Mouse (Mus musculus): Measurements from ENCODE around the gene Dnajc11. TPM values are rescaled to one million over a fixed set of nuclear protein-coding genes. Genes with fewer than 3 reads are reported as not detected.

Dnajc11 gene
- polyA plus RNA-seq, 1 experiment: 31.6 TPM

DNA sequence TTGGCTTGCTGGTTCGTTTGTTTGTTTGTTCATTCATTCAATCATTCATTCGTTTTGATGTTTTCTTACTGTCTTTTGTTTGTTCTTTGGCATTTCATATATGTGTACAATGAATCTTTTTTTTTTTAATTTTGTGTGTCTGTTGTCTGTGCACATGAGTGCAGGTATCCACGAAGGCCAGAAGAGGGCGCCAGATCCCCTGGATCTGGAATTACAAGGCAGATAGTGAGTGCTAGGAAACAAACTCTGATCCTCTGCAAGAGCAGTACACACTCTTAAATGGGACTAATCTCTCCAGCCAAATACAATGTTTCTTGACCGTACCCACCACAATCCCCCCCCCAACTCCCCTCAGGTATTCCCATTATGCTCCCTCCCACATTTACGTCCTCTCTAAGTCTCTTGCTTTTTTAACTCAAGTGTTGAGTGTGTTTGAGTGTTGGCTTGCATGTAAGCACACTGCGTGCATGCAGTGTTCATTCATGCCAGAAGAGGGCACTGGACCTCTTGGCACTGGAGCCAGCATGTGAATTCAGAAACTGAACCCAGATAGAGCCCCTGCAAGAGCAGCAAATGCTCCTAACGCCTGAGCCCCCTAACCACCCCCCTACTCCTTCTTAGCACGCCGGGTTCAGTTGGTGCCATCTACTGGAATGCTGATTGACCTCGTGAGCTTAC, 33.6 kb upstream of the Dnajc11 start:
- Histone ChIP-seq H3K27me3 (ENCODE audit: control insufficient read depth, insufficient read depth, low read length) (no peaks in the 10 kb centered on the region), H3K36me3 (ENCODE audit: control insufficient read depth, insufficient read depth, low read length) (no peaks in the 10 kb centered on the region), H3K4me3 (ENCODE audit: extremely low read depth, insufficient read depth, insufficient read length) (no peak overlapping the region), H3K4me1 (ENCODE audit: control insufficient read depth, insufficient read depth, insufficient read length) (no peaks in the 10 kb centered on the region), H3K27ac (ENCODE audit: insufficient read depth, low read length) (no peak overlapping the region)
- WGBS: 74% methylated on average over 11 of the region's 11 CpGs
- TF ChIP-seq POLR2A (IDR thresholded peaks at IDR 0.05; ENCODE audit: low read depth, low read length) (no peak), CTCF (IDR thresholded peaks at IDR 0.05; ENCODE audit: extremely low read depth, insufficient read depth, insufficient read length, insufficient replicate concordance) (no peak)
- no peak for DNase-seq (ENCODE audit: low read depth in 1 of 2, low spot score in 2 of 2)

DNA sequence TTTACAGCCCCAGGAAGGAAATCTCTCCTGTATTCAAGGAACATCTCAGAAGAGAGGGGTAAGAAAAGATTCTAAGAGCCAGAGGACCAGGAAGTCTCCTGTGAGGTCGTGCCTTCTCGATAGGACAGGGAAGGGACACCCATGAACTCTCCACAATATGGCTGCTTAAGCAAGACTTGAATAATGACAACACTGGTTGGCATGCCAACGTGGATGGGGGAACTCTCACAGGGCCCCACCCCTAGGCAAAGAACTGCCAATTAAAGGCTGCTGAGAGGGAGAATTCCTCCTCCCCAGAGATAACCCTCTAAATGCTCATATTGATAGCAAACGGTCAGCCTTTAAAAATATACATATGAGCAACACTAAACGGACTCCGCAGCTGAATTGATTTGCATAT, 32.8 kb upstream of the Dnajc11 start:
- Histone ChIP-seq H3K27me3 (ENCODE audit: control insufficient read depth, insufficient read depth, low read length) (no peaks in the 10 kb centered on the region), H3K27ac (ENCODE audit: insufficient read depth, low read length) (no peak overlapping the region), H3K4me1 (ENCODE audit: control insufficient read depth, insufficient read depth, insufficient read length) (no peaks in the 10 kb centered on the region), H3K36me3 (ENCODE audit: control insufficient read depth, insufficient read depth, low read length) (no peaks in the 10 kb centered on the region), H3K4me3 (ENCODE audit: extremely low read depth, insufficient read depth, insufficient read length) (no peak overlapping the region)
- WGBS: 84% methylated on average over 6 of the region's 6 CpGs
- no peak for TF ChIP-seq CTCF (IDR thresholded peaks at IDR 0.05; ENCODE audit: extremely low read depth, insufficient read depth, insufficient read length, insufficient replicate concordance)
- TF ChIP-seq POLR2A (IDR thresholded peaks at IDR 0.05; ENCODE audit: low read depth, low read length): no peak
- no peak for DNase-seq (ENCODE audit: low read depth in 1 of 2, low spot score in 2 of 2)

DNA sequence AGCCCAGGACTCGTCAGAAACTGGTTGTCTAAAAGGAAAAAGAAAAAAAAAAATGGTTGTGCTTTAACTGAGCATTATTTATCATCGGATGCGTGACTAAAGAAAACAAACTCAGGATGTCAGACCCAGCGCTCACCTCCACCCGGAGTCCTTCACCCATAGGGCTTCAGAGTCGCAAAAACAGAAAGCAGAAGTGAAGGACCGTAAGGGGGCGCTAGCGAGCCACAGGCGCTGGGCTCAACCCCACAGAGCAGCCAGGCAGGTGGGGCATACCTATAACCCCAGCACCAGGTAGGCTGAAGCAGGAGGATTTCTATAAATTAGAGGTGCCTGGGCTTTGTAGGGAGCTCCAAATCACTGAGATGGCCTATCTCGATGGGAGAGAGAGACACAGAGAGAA, 32.1 kb upstream of the Dnajc11 start:
- no peak for DNase-seq (ENCODE audit: low read depth in 1 of 2, low spot score in 2 of 2)
- Histone ChIP-seq H3K4me3 (ENCODE audit: extremely low read depth, insufficient read depth, insufficient read length) (no peak overlapping the region), H3K27ac (ENCODE audit: insufficient read depth, low read length) (no peak overlapping the region), H3K4me1 (ENCODE audit: control insufficient read depth, insufficient read depth, insufficient read length) (no peaks in the 10 kb centered on the region), H3K27me3 (ENCODE audit: control insufficient read depth, insufficient read depth, low read length) (no peaks in the 10 kb centered on the region), H3K36me3 (ENCODE audit: control insufficient read depth, insufficient read depth, low read length) (no peaks in the 10 kb centered on the region)
- WGBS: 53% methylated on average over 11 of the region's 11 CpGs
- TF ChIP-seq CTCF (IDR thresholded peaks at IDR 0.05; ENCODE audit: extremely low read depth, insufficient read depth, insufficient read length, insufficient replicate concordance): no peak

DNA sequence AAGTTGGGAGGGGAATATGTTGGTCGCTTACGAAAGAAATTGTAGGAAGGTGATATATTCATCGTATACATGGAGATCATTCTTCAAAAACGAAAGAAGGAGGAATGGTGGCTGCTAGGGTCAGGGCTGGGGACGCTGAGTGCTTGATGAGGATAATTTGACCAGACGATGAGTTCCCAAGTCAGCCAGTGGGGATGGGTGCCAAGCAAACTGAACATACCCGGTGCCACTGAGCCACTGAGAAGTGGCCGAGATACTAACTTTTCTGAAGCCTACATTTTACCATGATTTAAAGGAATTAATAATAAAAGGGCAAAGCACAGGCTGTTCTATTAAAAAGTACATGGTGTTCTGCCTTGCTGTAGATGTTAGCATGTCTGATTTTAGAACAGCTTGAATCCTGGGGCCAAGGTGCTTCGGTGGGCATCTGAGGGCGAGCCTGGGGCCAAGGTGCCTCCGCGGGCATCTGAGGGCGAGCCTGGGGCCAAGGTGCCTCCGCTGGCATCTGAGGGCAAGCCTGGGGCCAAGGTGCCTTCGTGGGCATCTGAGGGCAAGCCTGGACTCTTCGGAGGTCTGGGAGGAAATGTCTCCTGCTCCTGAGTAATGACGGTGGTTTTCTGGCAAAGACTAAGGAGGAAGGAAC, 31.3 kb upstream of the Dnajc11 start:
- Histone ChIP-seq H3K36me3 (ENCODE audit: control insufficient read depth, insufficient read depth, low read length) (no peaks in the 10 kb centered on the region), H3K4me1 (ENCODE audit: control insufficient read depth, insufficient read depth, insufficient read length) (no peaks in the 10 kb centered on the region), H3K4me3 (ENCODE audit: extremely low read depth, insufficient read depth, insufficient read length) (no peak overlapping the region), H3K27me3 (ENCODE audit: control insufficient read depth, insufficient read depth, low read length) (no peaks in the 10 kb centered on the region), H3K27ac (ENCODE audit: insufficient read depth, low read length) (no peak overlapping the region)
- 63% methylated on average over 17 of the region's 17 CpGs for WGBS
- TF ChIP-seq CTCF (IDR thresholded peaks at IDR 0.05; ENCODE audit: extremely low read depth, insufficient read depth, insufficient read length, insufficient replicate concordance): no peak
- TF ChIP-seq POLR2A (IDR thresholded peaks at IDR 0.05; ENCODE audit: low read depth, low read length): no peak
- no peak for DNase-seq (ENCODE audit: low read depth in 1 of 2, low spot score in 2 of 2)

DNA sequence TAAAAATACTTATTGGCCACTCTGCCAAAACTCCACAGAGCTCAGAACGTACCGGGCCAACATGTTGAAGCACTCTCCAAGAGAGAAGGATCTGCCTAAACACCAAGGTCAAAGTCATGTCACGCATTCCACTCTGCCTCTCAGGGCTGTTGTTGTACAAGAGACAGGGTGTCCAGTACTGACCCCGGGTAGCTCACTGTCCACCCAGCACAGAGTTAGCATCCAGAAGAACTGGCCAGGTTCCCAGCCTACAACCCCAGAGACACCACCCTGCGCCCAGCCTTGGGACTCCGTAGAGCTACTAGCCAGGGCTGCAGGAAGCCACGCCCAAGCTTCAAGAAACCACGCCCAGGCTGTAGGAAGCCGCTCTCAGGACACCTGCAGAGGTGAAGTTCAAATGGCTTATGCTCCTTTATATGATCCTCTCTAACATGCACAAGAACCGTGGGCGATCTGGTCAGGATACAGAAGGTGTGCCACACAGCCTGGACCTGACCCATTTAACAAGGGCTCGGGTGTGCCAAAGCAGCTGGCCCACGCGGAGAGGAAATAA, 30.7 kb upstream of the Dnajc11 start:
- 36% methylated on average over 14 of the region's 14 CpGs for WGBS
- Histone ChIP-seq H3K27ac (ENCODE audit: insufficient read depth, low read length) (no peak overlapping the region), H3K36me3 (ENCODE audit: control insufficient read depth, insufficient read depth, low read length) (no peaks in the 10 kb centered on the region), H3K4me3 (ENCODE audit: extremely low read depth, insufficient read depth, insufficient read length) (no peak overlapping the region), H3K27me3 (ENCODE audit: control insufficient read depth, insufficient read depth, low read length) (no peaks in the 10 kb centered on the region), H3K4me1 (ENCODE audit: control insufficient read depth, insufficient read depth, insufficient read length) (no peaks in the 10 kb centered on the region)
- TF ChIP-seq CTCF (IDR thresholded peaks at IDR 0.05; ENCODE audit: extremely low read depth, insufficient read depth, insufficient read length, insufficient replicate concordance) (no peak), POLR2A (IDR thresholded peaks at IDR 0.05; ENCODE audit: low read depth, low read length) (no peak)
- no peak for DNase-seq (ENCODE audit: low read depth in 1 of 2, low spot score in 2 of 2)

DNA sequence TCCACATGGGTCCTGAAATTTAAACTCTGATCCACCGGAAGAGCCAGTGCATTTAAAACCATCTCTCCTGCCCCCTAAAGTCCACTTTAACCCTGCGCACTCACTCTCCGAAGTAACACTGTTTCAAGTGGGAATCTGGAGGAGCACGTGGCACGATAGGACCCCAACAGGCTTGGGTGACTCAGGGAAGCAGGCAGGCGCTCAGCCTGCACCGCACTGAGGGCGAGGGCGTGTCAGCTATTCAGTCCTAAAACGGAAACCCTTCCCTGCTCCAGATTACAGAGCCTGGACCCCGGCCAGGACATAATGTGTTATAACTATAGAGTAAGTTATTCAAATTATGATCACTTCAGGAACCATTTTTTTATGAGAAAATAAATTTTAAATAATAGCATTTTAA, 29.4 kb upstream of the Dnajc11 start:
- WGBS: 66% methylated on average over 11 of the region's 11 CpGs
- Histone ChIP-seq H3K36me3 (ENCODE audit: control insufficient read depth, insufficient read depth, low read length) (no peaks in the 10 kb centered on the region), H3K4me3 (ENCODE audit: extremely low read depth, insufficient read depth, insufficient read length) (no peak overlapping the region), H3K4me1 (ENCODE audit: control insufficient read depth, insufficient read depth, insufficient read length) (no peaks in the 10 kb centered on the region), H3K27me3 (ENCODE audit: control insufficient read depth, insufficient read depth, low read length) (no peaks in the 10 kb centered on the region), H3K27ac (ENCODE audit: insufficient read depth, low read length) (no peak overlapping the region)
- DNase-seq (ENCODE audit: low read depth in 1 of 2, low spot score in 2 of 2): no peak
- TF ChIP-seq POLR2A (IDR thresholded peaks at IDR 0.05; ENCODE audit: low read depth, low read length): no peak
- no peak for TF ChIP-seq CTCF (IDR thresholded peaks at IDR 0.05; ENCODE audit: extremely low read depth, insufficient read depth, insufficient read length, insufficient replicate concordance)

DNA sequence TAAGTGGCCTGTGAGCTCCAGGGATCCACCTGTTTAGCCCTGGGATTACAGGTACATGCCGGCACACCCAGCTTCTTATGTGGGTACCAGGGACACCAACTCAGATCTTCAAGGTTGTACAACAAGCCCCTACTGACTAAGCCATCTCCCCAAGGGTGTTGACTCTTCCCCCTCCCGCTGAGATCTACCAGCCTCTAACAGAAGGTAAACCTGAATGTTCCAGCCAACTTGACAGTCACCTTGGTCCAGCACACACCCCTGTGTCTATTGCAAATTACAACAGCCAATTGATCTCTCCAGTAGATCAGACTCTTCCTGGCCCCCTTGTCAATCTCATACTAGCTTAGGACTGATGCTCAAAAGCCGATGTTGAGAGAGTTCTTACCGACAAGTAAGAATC, 27.9 kb upstream of the Dnajc11 start:
- no peak overlapping the region for H3K27ac ChIP-seq (ENCODE audit: insufficient read depth, low read length)
- H3K27me3 ChIP-seq (ENCODE audit: control insufficient read depth, insufficient read depth, low read length): no peaks in the 10 kb centered on the region
- TF ChIP-seq POLR2A (IDR thresholded peaks at IDR 0.05; ENCODE audit: low read depth, low read length) (no peak), CTCF (IDR thresholded peaks at IDR 0.05; ENCODE audit: extremely low read depth, insufficient read depth, insufficient read length, insufficient replicate concordance) (no peak)
- 81% methylated on average over 4 of the region's 4 CpGs for WGBS
- DNase-seq (ENCODE audit: low read depth in 1 of 2, low spot score in 2 of 2): no peak
- no peaks in the 10 kb centered on the region for H3K4me1 ChIP-seq (ENCODE audit: control insufficient read depth, insufficient read depth, insufficient read length)
- no peak overlapping the region for H3K4me3 ChIP-seq (ENCODE audit: extremely low read depth, insufficient read depth, insufficient read length)
- no peaks in the 10 kb centered on the region for H3K36me3 ChIP-seq (ENCODE audit: control insufficient read depth, insufficient read depth, low read length)
